18 mouse cellular contexts compared by ENCODE assay signal in genomic region chr11:51328387-51328942, GRCm38 (mm10). TPM values are rescaled to one million over a fixed set of nuclear protein-coding genes. Genes with fewer than 3 reads are reported as not detected.
DNase-seq lines count a peak whose midpoint lies in the region; ATAC-seq and TF ChIP-seq lines count a peak whose summit lies in the region.
"Had no signal": no experiment of that assay in that cellular context is flagged by ENCODE, and none has a peak within 500 bp of the region (broad histone marks: within the 10 kb centered on the region; RNA-seq: fewer than 3 reads in every experiment).

No protein-coding gene starts in this region.

- peaks cover 3% of the 10 kb centered on the region; the same call in 1 of the 2 replicates for H3K4me1 ChIP-seq in cerebellum, adult 2 months (ENCODE audit: control insufficient read depth, insufficient read depth, low read length)
- peaks cover 38% of the 10 kb centered on the region for H3K4me1 ChIP-seq in bone marrow macrophage, adult 2 months (ENCODE audit: control insufficient read depth, insufficient read depth, low read length)
- H3K4me1 ChIP-seq: forebrain, embryonic 12.5 days; hindbrain, embryonic 15.5 days; neural tube, embryonic 12.5 days had no signal

- no peak overlapping the region for H3K27ac ChIP-seq in cerebellum, adult 2 months (ENCODE audit: insufficient read depth, low read length)
- peak overlapping the region; percentile 77 for H3K27ac ChIP-seq in bone marrow macrophage, adult 2 months (ENCODE audit: insufficient read depth, low read depth, low read length)
- H3K27ac ChIP-seq: embryonic facial prominence, embryonic 13.5 days; forebrain, embryonic 12.5 days; hindbrain, embryonic 15.5 days; limb, embryonic 10.5 days; liver, embryonic 14.5 days; neural tube, embryonic 12.5 days had no signal

- no peak overlapping the region for H3K4me3 ChIP-seq in cerebellum, adult 2 months (replicated peaks; ENCODE audit: insufficient read depth, low read depth, low read length)
- H3K4me3 ChIP-seq in bone marrow macrophage, adult 2 months (ENCODE audit: insufficient read depth, low read length): no peak overlapping the region
- H3K4me3 ChIP-seq: embryonic facial prominence, embryonic 13.5 days; forebrain, embryonic 12.5 days; hindbrain, embryonic 15.5 days; limb, embryonic 10.5 days; neural tube, embryonic 12.5 days had no signal

- TF ChIP-seq CTCF in cerebellum, adult 2 months (IDR thresholded peaks at IDR 0.05; ENCODE audit: borderline replicate concordance, insufficient read depth, low read depth, low read length): no peak
- TF ChIP-seq CTCF in bone marrow macrophage, adult 2 months (IDR thresholded peaks at IDR 0.05; ENCODE audit: low read depth, low read length): no peak

- no peak for ATAC-seq in erythroid progenitor cell, adult 5-6 weeks (replicated peaks; ENCODE audit: low FRiP score, poor library complexity, severe bottlenecking)
- ATAC-seq: CD4-positive, CD25-positive, alpha-beta regulatory T cell, adult 4 months; midbrain, embryonic 16.5 days had no signal

- DNase-seq in cerebellum, adult 2 months: peak; percentile 32 to 37
- no peak for DNase-seq in cerebellum, postnatal 4 days (ENCODE audit: low spot score in 2 of 2)
- peak; percentile 38 for DNase-seq in layer of hippocampus, adult 11-12 months (ENCODE audit: low spot score)
- no peak for DNase-seq in layer of hippocampus, postnatal 36 days
- peak; percentile 55 for DNase-seq in 416B (ENCODE audit: low read depth)
- DNase-seq in frontal cortex, postnatal 25 days (ENCODE audit: low spot score in 2 of 2): no peak
- DNase-seq: heart, adult 18-20 months; retina, postnatal 1 day had no signal

- no peak for TF ChIP-seq POLR2A in cerebellum, adult 2 months (IDR thresholded peaks at IDR 0.05; ENCODE audit: borderline replicate concordance, insufficient read depth, low read length)
- no peak for TF ChIP-seq POLR2A in bone marrow macrophage, adult 2 months (IDR thresholded peaks at IDR 0.05; ENCODE audit: borderline replicate concordance, low read depth, low read length)

- 55% methylated on average over 12 of the region's 12 CpGs for WGBS in cerebellum, adult 2 months

- no peaks in the 10 kb centered on the region for H3K27me3 ChIP-seq in cerebellum, adult 2 months (ENCODE audit: control insufficient read depth, insufficient read depth, low read length)
- H3K27me3 ChIP-seq: embryonic facial prominence, embryonic 13.5 days; forebrain, embryonic 12.5 days; hindbrain, embryonic 15.5 days; neural tube, embryonic 12.5 days had no signal

RNA-seq across cellular contexts. Expression of gene Col23a1, which starts 38.7 kb away (rescaled TPM):
- polyA plus RNA-seq in cerebellum, adult 2 months (2012; rRNA removed): 5.3 and 6.6 TPM in 2 replicates
- 1 to 10 TPM; 4.2 to 4.9 TPM for total RNA-seq in layer of hippocampus, postnatal 36 days (2021)
- 0.13 TPM in 1 of 2 replicates, not detected in the other for polyA plus RNA-seq in bone marrow macrophage, adult 2 months (2012; ENCODE audit: insufficient read depth, insufficient read length, missing spikeins)
- 0.72 TPM in 1 of 2 replicates, not detected in the other for total RNA-seq in erythroid progenitor cell, adult 5-6 weeks (2015; ENCODE audit: low replicate concordance)
- not detected in 2 replicates for total RNA-seq in erythroid progenitor cell, adult 5-6 weeks (2017; ENCODE audit: low replicate concordance)

Comparison
In these comparisons a context has a peak if more than half of its experiments do, and no peak if none do; other contexts are left out.
1. DNase-seq: peak in cerebellum, adult 2 months (2 of 2), layer of hippocampus, adult 11-12 months (single experiment) and 416B (single experiment); none in cerebellum, postnatal 4 days (0 of 2), layer of hippocampus, postnatal 36 days (0 of 2) and frontal cortex, postnatal 25 days (0 of 2).